Mouse (Mus musculus): ENCODE measurements at regions not wholly inside any gene's neighbourhood (a gene's known extent, or its start where the extent isn't known, plus 50 kb on each side); places are given as distances from the start of the nearest gene placed in this dataset.

DNA sequence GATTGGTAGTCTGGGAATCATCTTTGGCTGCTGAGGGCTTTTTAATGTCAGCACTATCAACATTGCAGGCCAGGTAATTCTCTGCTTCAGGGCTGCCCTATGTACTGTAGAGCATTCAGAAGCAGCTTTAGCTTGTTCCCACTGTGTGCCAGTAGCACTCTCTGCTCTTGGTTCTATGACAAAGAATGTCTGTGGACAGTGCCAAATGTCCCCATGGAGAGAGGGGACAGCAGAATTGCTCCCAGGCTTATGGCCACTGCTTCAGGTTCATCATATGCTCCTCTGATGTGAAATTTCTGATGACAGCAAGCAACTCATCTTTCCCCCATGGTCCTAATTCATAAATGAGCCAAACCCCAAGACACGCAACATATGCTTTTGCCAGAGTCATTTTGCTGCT is 314.3 kb downstream of the Fam19a4 start:
- no peak for DNase-seq (ENCODE audit: inconsistent ontology term)

DNA sequence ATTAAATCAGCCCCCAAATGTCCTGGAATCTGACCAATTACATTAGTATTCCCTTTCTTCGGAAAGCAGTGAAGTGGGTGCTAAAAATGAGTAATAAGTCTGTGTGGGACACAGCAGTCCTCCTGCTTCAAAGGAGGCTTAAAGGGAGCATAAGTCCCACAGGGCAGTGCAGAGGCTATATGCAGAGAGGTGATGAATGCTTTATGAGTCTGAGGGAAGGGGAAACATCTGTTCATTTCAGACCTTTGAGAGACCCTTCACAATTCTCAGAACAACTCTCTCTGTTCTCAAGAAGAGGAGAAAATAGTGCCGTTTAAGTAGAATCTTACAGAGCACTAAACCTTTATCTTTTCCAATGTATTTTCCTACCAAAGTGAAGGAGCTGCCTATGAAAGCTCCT is 343.3 kb downstream of the Fam19a4 start:
- no peak for DNase-seq (ENCODE audit: inconsistent ontology term)

DNA sequence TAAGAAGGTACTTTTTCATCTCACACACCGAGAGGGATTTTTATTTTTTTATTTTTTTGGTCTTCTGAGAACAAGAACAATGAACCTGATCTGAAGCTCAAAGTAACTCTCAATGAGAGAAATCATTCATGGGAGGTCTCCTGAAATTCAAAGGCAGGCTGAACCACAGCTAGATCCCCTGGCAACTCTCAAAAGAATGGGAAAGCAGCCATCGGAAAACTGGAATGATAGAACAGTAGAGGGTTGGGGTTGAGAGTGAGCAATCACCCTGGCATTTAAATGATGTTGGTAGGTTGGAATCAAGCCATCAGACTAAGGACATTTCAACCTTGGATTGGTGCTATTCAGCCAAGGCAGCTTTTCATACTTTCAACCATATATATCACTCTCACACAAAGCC is 350.5 kb downstream of the Fam19a4 start:
- peak; percentile 91 for DNase-seq (ENCODE audit: inconsistent ontology term)
